Mouse (Mus musculus) testis, adult 2 months (tissue): ENCODE data around the gene Dbndd2. TPM values are rescaled to one million over a fixed set of nuclear protein-coding genes. Genes with fewer than 3 reads are reported as not detected.

Source experiments
- H3K27ac ChIP-seq: fragments of 200-500 bp; 2 replicates; pipeline ENCODE4 v1.5.1; 2012; ENCODE audit warnings: low read depth, low read length; ENCODE audit not compliant: control insufficient read depth, insufficient read depth
- H3K27me3 ChIP-seq: fragments of 200-500 bp; 2 replicates; pipeline ENCODE4 v1.6.1; 2012; ENCODE audit warnings: mild to moderate bottlenecking, low read length, moderate library complexity; ENCODE audit not compliant: control insufficient read depth, insufficient read depth
- H3K36me3 ChIP-seq: fragments of 200-500 bp; 2 replicates; pipeline ENCODE4 v1.6.1; 2012; ENCODE audit warnings: mild to moderate bottlenecking, low read length; ENCODE audit not compliant: control insufficient read depth, insufficient read depth
- H3K4me1 ChIP-seq: fragments of 200-500 bp; 2 replicates; pipeline ENCODE4 v1.6.1; 2012; ENCODE audit warnings: low read length; ENCODE audit not compliant: control insufficient read depth, insufficient read depth
- H3K4me3 ChIP-seq: fragments of 200-500 bp; 2 replicates; pipeline ENCODE4 v1.5.1; 2012; ENCODE audit warnings: low read depth, mild to moderate bottlenecking, low read length, moderate library complexity, mixed read lengths; ENCODE audit not compliant: control insufficient read depth
- CTCF ChIP-seq: fragments of 200-500 bp; IDR thresholded peaks from 2 replicates; pipeline ENCODE4 v1.5.1; 2012; ENCODE audit warnings: low read depth, mild to moderate bottlenecking, inconsistent platforms, low read length, moderate library complexity; ENCODE audit not compliant: control insufficient read depth, insufficient read depth, insufficient replicate concordance
- POLR2A ChIP-seq: fragments of 200-500 bp; IDR thresholded peaks from 2 replicates; pipeline ENCODE4 v1.6.1; 2012; ENCODE audit warnings: low read depth, mild to moderate bottlenecking, inconsistent platforms, low read length, moderate library complexity; ENCODE audit not compliant: control insufficient read depth
- polyA plus RNA-seq: library from polyadenylated mRNA; depleted of rRNA; stranded (reverse); fragments of >200 nt; gene quantifications from 2 replicates; pipeline ENCODE4 v1.2.3, GENCODE M21; 2012

Gene Dbndd2
- polyA plus RNA-seq, 1 experiment = 17.0 TPM

- no peak overlapping the region for H3K4me3 ChIP-seq
- H3K4me1 ChIP-seq = no peaks in the 10 kb centered on the region
- H3K36me3 ChIP-seq = no peaks in the 10 kb centered on the region
- no peak for TF ChIP-seq CTCF
- no peak for TF ChIP-seq POLR2A
- no peak overlapping the region for H3K27ac ChIP-seq
- H3K27me3 ChIP-seq = no peaks in the 10 kb centered on the region
Measured at GRCm38 (mm10) chr2:164516592-164516991, 30.7 kb downstream of the Dbndd2 start.

- no peaks in the 10 kb centered on the region for H3K27me3 ChIP-seq
- H3K27ac ChIP-seq = no peak overlapping the region
- H3K4me1 ChIP-seq = no peaks in the 10 kb centered on the region
- TF ChIP-seq CTCF (peak; percentile 96), POLR2A (no peak)
- no peak overlapping the region for H3K4me3 ChIP-seq
- H3K36me3 ChIP-seq = no peaks in the 10 kb centered on the region
Measured at GRCm38 (mm10) chr2:164517485-164518221, 31.7 kb downstream of the Dbndd2 start.

- H3K27me3 ChIP-seq = no peaks in the 10 kb centered on the region
- H3K4me1 ChIP-seq = no peaks in the 10 kb centered on the region
- no peak for TF ChIP-seq CTCF
- no peak for TF ChIP-seq POLR2A
- no peaks in the 10 kb centered on the region for H3K36me3 ChIP-seq
- H3K4me3 ChIP-seq = no peak overlapping the region
- H3K27ac ChIP-seq = no peak overlapping the region
Measured at GRCm38 (mm10) chr2:164518266-164519170, 32.6 kb downstream of the Dbndd2 start.

- Histone ChIP-seq H3K27ac (no peak overlapping the region), H3K4me3 (no peak overlapping the region), H3K4me1 (no peaks in the 10 kb centered on the region; the same call in 1 of the 2 replicates), H3K27me3 (no peaks in the 10 kb centered on the region), H3K36me3 (no peaks in the 10 kb centered on the region)
- no peak for TF ChIP-seq CTCF
- no peak for TF ChIP-seq POLR2A
Measured at GRCm38 (mm10) chr2:164519171-164519526, 33.2 kb downstream of the Dbndd2 start.

GRCm38 (mm10) chr2:164520782-164521181 lies 34.9 kb downstream of the Dbndd2 start:
- no peak overlapping the region for H3K4me3 ChIP-seq
- peak; percentile 70; the same call in 1 of the 2 replicates for TF ChIP-seq CTCF
- TF ChIP-seq POLR2A = no peak
- H3K27me3 ChIP-seq = no peaks in the 10 kb centered on the region
- no peak overlapping the region for H3K27ac ChIP-seq
- H3K4me1 ChIP-seq = no peaks in the 10 kb centered on the region; the same call in 1 of the 2 replicates
- H3K36me3 ChIP-seq = no peaks in the 10 kb centered on the region

- no peaks in the 10 kb centered on the region for H3K27me3 ChIP-seq
- no peaks in the 10 kb centered on the region; the same call in 1 of the 2 replicates for H3K4me1 ChIP-seq
- H3K27ac ChIP-seq = no peak overlapping the region
- H3K36me3 ChIP-seq = no peaks in the 10 kb centered on the region
- no peak overlapping the region for H3K4me3 ChIP-seq
- no peak for TF ChIP-seq POLR2A
- no peak for TF ChIP-seq CTCF
Measured at GRCm38 (mm10) chr2:164521841-164522240, 35.9 kb downstream of the Dbndd2 start.

GRCm38 (mm10) chr2:164522280-164522679 lies 36.4 kb downstream of the Dbndd2 start:
- H3K27ac ChIP-seq = no peak overlapping the region

More at GRCm38 (mm10) chr2:164522280-164522679, 36.4 kb downstream of the Dbndd2 start:
- no peak for TF ChIP-seq CTCF
- TF ChIP-seq POLR2A = no peak
- Histone ChIP-seq H3K36me3 (no peaks in the 10 kb centered on the region), H3K4me3 (no peak overlapping the region), H3K27me3 (no peaks in the 10 kb centered on the region), H3K4me1 (no peaks in the 10 kb centered on the region; the same call in 1 of the 2 replicates)
